Mouse (Mus musculus) MEL (cell line): Measurements from ENCODE around the gene Pgam1. TPM values are rescaled to one million over a fixed set of nuclear protein-coding genes. Genes with fewer than 3 reads are reported as not detected.
A peak's percentile ranks its signal among the peaks of the same experiment; 100 is the strongest.

Experiments used
- DNase-seq: peaks from one replicate; pipeline ENCODE4 v3.0.0; 2011; ENCODE audit warnings: low read depth, low spot score
- H3K27ac ChIP-seq: 2 replicates; pipeline ENCODE4 v1.5.1; 2012; ENCODE audit warnings: low read depth, mild to moderate bottlenecking, control low read depth, low read length, moderate library complexity; ENCODE audit not compliant: control insufficient read depth
- H3K27me3 ChIP-seq, 2 experiments: fragments of 150-350 bp in 1 of 2; sonication (generic) in 1 of 2; 2 replicates each; pipeline ENCODE4 v1.6.1; 2012; ENCODE audit warnings: low read length in 2 of 2, mild to moderate bottlenecking in 2 of 2, improper control_type of control experiment in 1 of 2, moderate library complexity in 1 of 2; ENCODE audit not compliant: insufficient read depth in 2 of 2, control insufficient read depth in 1 of 2
- H3K36me3 ChIP-seq, 2 experiments: 2 replicates each; pipeline ENCODE4 v1.6.1; 2012 to 2014; ENCODE audit warnings: low read length in 2 of 2, improper control_type of control experiment in 1 of 2, inconsistent platforms in 1 of 2, mild to moderate bottlenecking in 1 of 2; ENCODE audit not compliant: insufficient read depth in 2 of 2, control insufficient read depth in 1 of 2
- H3K4me1 ChIP-seq, 2 experiments: fragments of 150-350 bp in 1 of 2; sonication (generic) in 1 of 2; 2 replicates each; pipeline ENCODE4 v1.6.1; 2012; ENCODE audit warnings: low read length in 2 of 2, improper control_type of control experiment in 1 of 2, mild to moderate bottlenecking in 1 of 2; ENCODE audit not compliant: insufficient read depth in 2 of 2, control insufficient read depth in 1 of 2
- H3K4me3 ChIP-seq, 2 experiments: fragments of 150-350 bp in 1 of 2; sonication (generic) in 1 of 2; 2 replicates each; pipeline ENCODE4 v1.5.1; 2012; ENCODE audit warnings: low read depth in 2 of 2, low read length in 2 of 2, mild to moderate bottlenecking in 2 of 2, moderate library complexity in 2 of 2, control low read depth in 1 of 2, improper control_type of control experiment in 1 of 2; ENCODE audit not compliant: control insufficient read depth in 1 of 2, insufficient read depth in 1 of 2
- H3K79me2 ChIP-seq: 2 replicates; pipeline ENCODE4 v1.6.1; 2012; ENCODE audit warnings: mild to moderate bottlenecking, low read length, moderate library complexity; ENCODE audit not compliant: control insufficient read depth, poor library complexity, insufficient read depth
- H3K9ac ChIP-seq: 2 replicates; pipeline ENCODE4 v1.6.1; 2012; ENCODE audit warnings: low read depth, mild to moderate bottlenecking, control low read depth, low read length, moderate library complexity; ENCODE audit not compliant: control insufficient read depth, poor library complexity, severe bottlenecking
- H3K9me3 ChIP-seq: fragments of 150-350 bp; sonication (generic); replicated peaks from 2 replicates; pipeline ENCODE4 v1.6.1; 2012; ENCODE audit warnings: mild to moderate bottlenecking, low read length, improper control_type of control experiment, moderate library complexity; ENCODE audit not compliant: insufficient read depth
- BHLHE40 ChIP-seq: IDR thresholded peaks from 2 replicates; pipeline ENCODE4 v1.6.1; 2012; ENCODE audit warnings: low read depth, mild to moderate bottlenecking, inconsistent platforms, low read length, improper control_type of control experiment, borderline replicate concordance
- CHD1 ChIP-seq: IDR thresholded peaks from 2 replicates; pipeline ENCODE4 v1.6.1; 2012; ENCODE audit warnings: low read depth, mild to moderate bottlenecking, inconsistent platforms, low read length, improper control_type of control experiment
- CHD2 ChIP-seq: IDR thresholded peaks from 2 replicates; pipeline ENCODE4 v1.6.1; 2011; ENCODE audit warnings: low read length, improper control_type of control experiment
- ELF1 ChIP-seq: IDR thresholded peaks from 2 replicates; pipeline ENCODE4 v1.6.1; 2014; ENCODE audit warnings: low read depth, mild to moderate bottlenecking, inconsistent platforms, low read length, improper control_type of control experiment, moderate library complexity
- EP300 ChIP-seq, 2 experiments: IDR thresholded peaks; 2 replicates each; pipeline ENCODE4 v1.6.1; 2011; ENCODE audit warnings: improper control_type of control experiment in 2 of 2, low read length in 2 of 2, low read depth in 1 of 2, mild to moderate bottlenecking in 1 of 2
- ETS1 ChIP-seq: IDR thresholded peaks from 2 replicates; pipeline ENCODE4 v1.6.1; 2012; ENCODE audit warnings: low read depth, mild to moderate bottlenecking, inconsistent platforms, low read length, improper control_type of control experiment, moderate library complexity
- GABPA ChIP-seq: IDR thresholded peaks from 2 replicates; pipeline ENCODE4 v1.6.1; 2012; ENCODE audit warnings: low read depth, mild to moderate bottlenecking, inconsistent platforms, low read length, improper control_type of control experiment, moderate library complexity
- GATA1 ChIP-seq: IDR thresholded peaks from 2 replicates; pipeline ENCODE4 v1.6.1; 2011; ENCODE audit warnings: low read depth, low read length, improper control_type of control experiment
- HCFC1 ChIP-seq: IDR thresholded peaks from 2 replicates; pipeline ENCODE4 v1.6.1; 2012; ENCODE audit warnings: low read depth, mild to moderate bottlenecking, inconsistent platforms, low read length, improper control_type of control experiment, moderate library complexity
- JUND ChIP-seq: IDR thresholded peaks from 2 replicates; pipeline ENCODE4 v1.6.1; 2011; ENCODE audit warnings: low read depth, mild to moderate bottlenecking, improper control_type of control experiment, low read length
- KAT2A ChIP-seq: conservative IDR thresholded peaks from 2 replicates; pipeline ENCODE4 v1.6.1; 2012; ENCODE audit warnings: low read depth, low read length, improper control_type of control experiment, inconsistent platforms
- MAX ChIP-seq: IDR thresholded peaks from 2 replicates; pipeline ENCODE4 v1.6.1; 2011; ENCODE audit warnings: low read length, improper control_type of control experiment
- MXI1 ChIP-seq: IDR thresholded peaks from 2 replicates; pipeline ENCODE4 v1.6.1; 2011; ENCODE audit warnings: mild to moderate bottlenecking, low read depth, low read length, improper control_type of control experiment
- MYC ChIP-seq: IDR thresholded peaks from 2 replicates; pipeline ENCODE4 v1.6.1; 2011; ENCODE audit warnings: low read depth, mild to moderate bottlenecking, low read length, improper control_type of control experiment, moderate library complexity
- POLR2AphosphoS5 ChIP-seq: IDR thresholded peaks from 2 replicates; pipeline ENCODE4 v1.6.1; 2012; ENCODE audit warnings: low read depth, borderline replicate concordance, mild to moderate bottlenecking, inconsistent platforms, low read length, moderate library complexity, mixed read lengths
- RAD21 ChIP-seq: IDR thresholded peaks from 2 replicates; pipeline ENCODE4 v1.6.1; 2011; ENCODE audit warnings: mild to moderate bottlenecking, low read depth, low read length, improper control_type of control experiment
- SIN3A ChIP-seq: IDR thresholded peaks from 2 replicates; pipeline ENCODE4 v1.6.1; 2012; ENCODE audit warnings: low read length, improper control_type of control experiment, inconsistent platforms
- SMC3 ChIP-seq: IDR thresholded peaks from 2 replicates; pipeline ENCODE4 v1.6.1; 2011; ENCODE audit warnings: low read depth, low read length, improper control_type of control experiment
- TBP ChIP-seq: IDR thresholded peaks from 2 replicates; pipeline ENCODE4 v1.8.0; 2011; ENCODE audit warnings: low read depth, low read length, improper control_type of control experiment
- USF1 ChIP-seq: IDR thresholded peaks from 2 replicates; pipeline ENCODE4 v1.6.1; 2014; ENCODE audit warnings: low read depth, mild to moderate bottlenecking, inconsistent platforms, low read length, improper control_type of control experiment, moderate library complexity
- USF2 ChIP-seq, 2 experiments: IDR thresholded peaks; 2 replicates each; pipeline ENCODE4 v1.6.1; 2011 to 2012; ENCODE audit warnings: improper control_type of control experiment in 2 of 2, low read length in 2 of 2, borderline replicate concordance in 1 of 2, inconsistent platforms in 1 of 2, low read depth in 1 of 2, mild to moderate bottlenecking in 1 of 2; ENCODE audit not compliant: insufficient read depth in 1 of 2
- ZC3H11A ChIP-seq: IDR thresholded peaks from 2 replicates; pipeline ENCODE4 v1.6.1; 2012; ENCODE audit warnings: low read depth, mild to moderate bottlenecking, inconsistent platforms, low read length, improper control_type of control experiment
- ZKSCAN1 ChIP-seq: IDR thresholded peaks from 2 replicates; pipeline ENCODE4 v1.6.1; 2012; ENCODE audit warnings: low read depth, mild to moderate bottlenecking, inconsistent platforms, low read length, improper control_type of control experiment, moderate library complexity
- ZMIZ1 ChIP-seq: IDR thresholded peaks from 2 replicates; pipeline ENCODE4 v1.6.1; 2012; ENCODE audit warnings: low read depth, mild to moderate bottlenecking, inconsistent platforms, low read length, improper control_type of control experiment, moderate library complexity
- ZNF384 ChIP-seq: IDR thresholded peaks from 2 replicates; pipeline ENCODE4 v1.6.1; 2012; ENCODE audit warnings: low read depth, mild to moderate bottlenecking, inconsistent platforms, low read length, improper control_type of control experiment
- polyA plus RNA-seq, 2 experiments: library from polyadenylated mRNA; stranded (reverse) in 1 of 2; unstranded in 1 of 2; fragments of >175 nt in 1 of 2; fragments of >200 nt in 1 of 2; gene quantifications; 2 replicates each; pipeline versions ENCODE4 v1.2.1 to v1.2.4; 2012; ENCODE audit warnings: low replicate concordance in 2 of 2, low read depth in 1 of 2; ENCODE audit not compliant: insufficient read length in 2 of 2, insufficient read depth in 1 of 2, missing spikeins in 1 of 2
- total RNA-seq: library from RNA; depleted of rRNA; stranded (reverse); fragments of 300-350 nt; gene quantifications from 2 replicates; pipeline ENCODE4 v1.2.3, GENCODE M21; 2012

Pgam1 gene
- total and polyA plus RNA-seq, 3 experiments = 220 to 756 (median 267) TPM

GRCm38 (mm10) chr19:41895460-41896318, 16.0 kb upstream of the Pgam1 start, which contains the start of gene Rrp12 (continued):
- no peak for TF ChIP-seq USF2 (IDR thresholded peaks at IDR 0.05; ENCODE audit: borderline replicate concordance in 1 of 2, insufficient read depth in 1 of 2, low read depth in 1 of 2, low read length in 2 of 2)
- no peak for TF ChIP-seq ZMIZ1
- peak; percentile 91 for TF ChIP-seq HCFC1
- no peak for TF ChIP-seq ZC3H11A
- peak; percentile 50 for TF ChIP-seq KAT2A
- peak; percentile 73 for TF ChIP-seq TBP
- TF ChIP-seq SIN3A = peak; percentile 100
- TF ChIP-seq GABPA = no peak
- peak; percentile 100 for TF ChIP-seq MXI1
- TF ChIP-seq CHD1 = peak; percentile 91; the same call in 1 of the 2 replicates
- no peak for TF ChIP-seq RAD21
- TF ChIP-seq CHD2 = no peak

- H3K36me3 ChIP-seq = peaks cover 2 to 22% of the 10 kb centered on the region in 2 experiments
- TF ChIP-seq ZMIZ1 = no peak
- no peak for TF ChIP-seq EP300 (IDR thresholded peaks at IDR 0.05; ENCODE audit: low read depth in 1 of 2, low read length in 2 of 2)
- TF ChIP-seq POLR2AphosphoS5 = no peak
- TF ChIP-seq USF2 (IDR thresholded peaks at IDR 0.05; ENCODE audit: borderline replicate concordance in 1 of 2, insufficient read depth in 1 of 2, low read depth in 1 of 2, low read length in 2 of 2) = no peak
- no peak for TF ChIP-seq MXI1
- no peak for TF ChIP-seq ZKSCAN1
- TF ChIP-seq BHLHE40 = 0 out of 2 replicates have a peak, but pooled peaks have one; percentile 2
- TF ChIP-seq, all 39 proteins: peak for 1
- H3K4me3 ChIP-seq = peak overlapping the region; percentile 86 to 87
- no peaks in the 10 kb centered on the region for H3K9me3 ChIP-seq
- peaks cover 5 to 24% of the 10 kb centered on the region in 2 experiments for H3K4me1 ChIP-seq
- peak overlapping the region; percentile 39 for H3K9ac ChIP-seq
- H3K79me2 ChIP-seq = peaks cover 22% of the 10 kb centered on the region
- no peak overlapping the region for H3K27ac ChIP-seq
- DNase-seq = no peak
- no peaks in the 10 kb centered on the region for H3K27me3 ChIP-seq
Observed at GRCm38 (mm10) chr19:41896319-41896711, 15.4 kb upstream of the Pgam1 start.

- Histone ChIP-seq H3K4me1 (peaks cover 8 to 36% of the 10 kb centered on the region in 2 experiments), H3K27me3 (no peaks in the 10 kb centered on the region), H3K4me3 (no peak overlapping the region), H3K79me2 (peaks cover 17% of the 10 kb centered on the region), H3K27ac (no peak overlapping the region), H3K9me3 (no peaks in the 10 kb centered on the region), H3K36me3 (peaks cover 0 to 36% of the 10 kb centered on the region in 2 experiments; a peak in 2 of 4 replicates), H3K9ac (no peak overlapping the region)
- DNase-seq = peak; percentile 87
- TF ChIP-seq HCFC1 = peak; percentile 49; the same call in 1 of the 2 replicates
- TF ChIP-seq ZC3H11A = peak; percentile 60
- 0 out of 2 replicates have a peak, but pooled peaks have one; percentile 14 for TF ChIP-seq BHLHE40
- peak; percentile 65; the same call in 1 of the 2 replicates for TF ChIP-seq MAX
- 0 out of 2 replicates have a peak, but pooled peaks have one; percentile 55 for TF ChIP-seq JUND
- no peak for TF ChIP-seq CHD2
- peak; percentile 78 for TF ChIP-seq TBP
- 0 out of 2 replicates have a peak, but pooled peaks have one; percentile 13 for TF ChIP-seq USF1
- peak; percentile 65 for TF ChIP-seq RAD21
- peak; percentile 43; the same call in 1 of the 2 replicates for TF ChIP-seq ZNF384
- TF ChIP-seq ETS1 = no peak
- peak; percentile 76 for TF ChIP-seq SIN3A
- TF ChIP-seq SMC3 = peak; percentile 90
- TF ChIP-seq ELF1 = no peak
- TF ChIP-seq MXI1 = peak; percentile 57; the same call in 1 of the 2 replicates
- no peak for TF ChIP-seq GATA1
- peak; percentile 87 for TF ChIP-seq MYC
Observed at GRCm38 (mm10) chr19:41898860-41899259, 12.9 kb upstream of the Pgam1 start.
